Comparison of ENCODE assay signal across 8 mouse cellular contexts in the genomic region with DNA sequence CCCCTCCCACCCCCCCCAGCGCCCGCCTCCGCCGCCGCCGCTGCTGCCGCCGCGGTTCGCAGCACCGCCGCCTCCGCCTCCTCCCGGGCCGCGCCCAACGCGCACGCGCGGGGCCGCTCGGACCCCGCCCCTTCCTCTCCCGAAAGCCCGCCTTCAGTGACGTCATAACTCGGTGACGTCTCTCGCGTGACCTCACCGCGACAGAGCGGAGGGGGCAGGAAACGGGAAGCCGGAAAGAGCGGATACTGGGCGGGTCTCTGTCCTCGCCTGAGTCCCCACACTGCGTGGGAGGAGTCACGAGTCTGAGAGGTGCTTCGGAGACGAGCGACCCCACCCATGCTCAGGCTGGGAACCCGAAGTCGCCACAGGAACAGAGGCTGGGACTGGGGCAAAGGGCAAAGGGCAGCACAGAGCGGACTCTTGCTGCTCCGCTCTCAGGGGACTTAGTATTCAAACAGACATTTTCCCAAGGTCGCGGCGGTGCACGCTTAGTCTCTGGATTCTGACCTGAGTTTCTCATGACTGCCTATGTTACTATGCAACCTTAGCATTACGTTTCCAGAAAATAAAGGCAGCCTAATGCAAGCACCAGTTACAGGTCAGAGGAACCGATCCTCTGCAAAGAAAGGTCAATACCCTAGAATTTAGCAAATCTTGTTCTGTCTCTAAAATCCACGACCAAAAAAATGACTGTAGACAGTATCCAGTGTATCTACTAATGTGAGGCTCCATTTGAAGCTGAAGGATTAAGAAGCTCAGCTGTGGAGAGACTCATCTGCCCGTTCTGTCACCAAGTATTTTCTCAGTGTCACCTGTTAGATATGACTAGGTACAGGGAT. TPM values are rescaled to one million over a fixed set of nuclear protein-coding genes. Genes with fewer than 3 reads are reported as not detected.
A peak's percentile ranks its signal among the peaks of the same experiment; 100 is the strongest.
DNase-seq lines count a peak whose midpoint lies in the region; ATAC-seq lines count a peak whose summit lies in the region.

D17Wsu92e (minus strand) TSS at position 81 of the 839 bp plus-strand sequence.

- ATAC-seq in forebrain, embryonic 14.5 days, result peak; percentile 97
- ATAC-seq in neural tube, embryonic 15.5 days (ENCODE audit: low FRiP score), result peak; percentile 97

- H3K4me1 ChIP-seq in forebrain, embryonic 14.5 days (ENCODE audit: control insufficient read depth, insufficient read depth, low read length), result peaks cover 18% of the 10 kb centered on the region
- H3K4me1 ChIP-seq in neural tube, embryonic 15.5 days, result peaks cover 29% of the 10 kb centered on the region

- no peaks in the 10 kb centered on the region for H3K27me3 ChIP-seq in forebrain, embryonic 14.5 days (replicated peaks; ENCODE audit: control insufficient read depth, insufficient read depth, low read length)
- no peaks in the 10 kb centered on the region for H3K27me3 ChIP-seq in neural tube, embryonic 15.5 days (replicated peaks)

- H3K4me3 ChIP-seq in forebrain, embryonic 14.5 days (ENCODE audit: low read depth, low read length), result peak within 1 kb of the TSS; percentile 96
- H3K4me3 ChIP-seq in neural tube, embryonic 15.5 days (replicated peaks), result peak within 1 kb of the TSS; percentile 99

- DNase-seq in ES-CJ7 (ENCODE audit: low read depth, low spot score), result peak; percentile 99
- DNase-seq in cerebellum, adult 11 months, result peak; percentile 98
- peak; percentile 99 for DNase-seq in forebrain, embryonic 14.5 days (ENCODE audit: low spot score)
- peak; percentile 99 to 100 for DNase-seq in heart, postnatal 14 days
- peak; percentile 99 for DNase-seq in layer of hippocampus, adult 11-12 months (ENCODE audit: low spot score)
- DNase-seq in lung, adult 18-20 months, result peak; percentile 97 to 98
- DNase-seq in testis, postnatal 14 days (ENCODE audit: low spot score), result peak; percentile 98

- H3K4me2 ChIP-seq in forebrain, embryonic 14.5 days (ENCODE audit: low read length), result peak within 1 kb of the TSS; percentile 96
- H3K4me2 ChIP-seq in neural tube, embryonic 15.5 days, result peak within 1 kb of the TSS; percentile 84

- H3K27ac ChIP-seq in forebrain, embryonic 14.5 days (ENCODE audit: low read depth, low read length), result peak within 1 kb of the TSS; percentile 79
- peak within 1 kb of the TSS; percentile 94 for H3K27ac ChIP-seq in neural tube, embryonic 15.5 days (replicated peaks)

- WGBS in forebrain, embryonic 14.5 days, result 3% methylated on average over 30 of the region's 56 CpGs
- WGBS in neural tube, embryonic 15.5 days, result 3% methylated on average over 40 of the region's 56 CpGs

- intact Hi-C loops in heart, postnatal 14 days (cut with DNase I), result loop anchor here (2.0 kb wide), 1 partner anchor 18 kb away; the partner anchor contains the start of gene Snrpc

- H3K9ac ChIP-seq in forebrain, embryonic 14.5 days (ENCODE audit: low read length), result peak within 1 kb of the TSS; percentile 93
- peak within 1 kb of the TSS; percentile 94 for H3K9ac ChIP-seq in neural tube, embryonic 15.5 days (replicated peaks)

- no peaks in the 10 kb centered on the region for H3K9me3 ChIP-seq in forebrain, embryonic 14.5 days (replicated peaks; ENCODE audit: control insufficient read depth, low read length)
- H3K9me3 ChIP-seq in neural tube, embryonic 15.5 days (replicated peaks), result no peaks in the 10 kb centered on the region

- H3K36me3 ChIP-seq in forebrain, embryonic 14.5 days (ENCODE audit: control insufficient read depth, insufficient read depth, low read length), result no peaks in the 10 kb centered on the region
- no peaks in the 10 kb centered on the region for H3K36me3 ChIP-seq in neural tube, embryonic 15.5 days

RNA-seq across cellular contexts. Expression of gene D17Wsu92e, which starts in this region (rescaled TPM):
- polyA plus RNA-seq in forebrain, embryonic 14.5 days (2014; fragmentation: Nextera tagmentation; extraction: Ambion mirVana), result 9.8 and 10.2 TPM in 2 replicates
- total RNA-seq in heart, postnatal 14 days (2021), result 100 to 1,000 TPM; 114 to 117 TPM
- polyA plus RNA-seq in neural tube, embryonic 15.5 days (2015; fragmentation: Nextera tagmentation; extraction: Ambion mirVana), result 9.3 and 12.2 TPM in 2 replicates

Comparison
In these comparisons a context has a peak if more than half of its experiments do, and no peak if none do; other contexts are left out.
1. Peak in every context shown above with its lines: DNase-seq, ATAC-seq, H3K4me3 ChIP-seq and H3K27ac ChIP-seq.